Mouse (Mus musculus) layer of hippocampus, adult 2 months (tissue): ENCODE results near the gene Dusp16. TPM values are rescaled to one million over a fixed set of nuclear protein-coding genes. Genes with fewer than 3 reads are reported as not detected.

Experiments
- DNase-seq, 2 experiments: peaks; one replicate each; pipeline ENCODE4 v3.0.0; 2022; ENCODE audit warnings: low spot score in 2 of 2
- H3K27ac ChIP-seq: fragments of 200-600 bp; 2 replicates; pipeline ENCODE4 v1.8.1; 2022
- H3K4me3 ChIP-seq: fragments of 200-600 bp; 2 replicates; pipeline ENCODE4 v1.8.1; 2022; ENCODE audit warnings: mild to moderate bottlenecking
- CTCF ChIP-seq: fragments of 200-600 bp; conservative IDR thresholded peaks from 2 replicates; pipeline ENCODE4 v1.8.1; 2022; ENCODE audit warnings: antibody characterized with exemption, mild to moderate bottlenecking, moderate library complexity
- long read RNA-seq, 2 experiments: library from polyadenylated mRNA; stranded (forward); transcript quantifications; one replicate each; pipeline ENCODE4 v2.0.0; 2021; ENCODE audit warnings: borderline mapping rate in 2 of 2
- total RNA-seq, 2 experiments: library from RNA; stranded (reverse); gene quantifications; 2 replicates each; pipeline ENCODE4 v1.2.3; 2021

The Dusp16 gene
- total RNA-seq, result 1 to 10 TPM; 8.6 to 8.9 TPM
- long read RNA-seq, experiment 1, full-length matches to known transcripts, result 3 of 5 reads
- long read RNA-seq, experiment 1, partial matches to known transcripts, result 0 of 5 reads
- long read RNA-seq, experiment 1, other reads (novel, unspliced or antisense), result 2 of 5 reads
- long read RNA-seq, experiment 2, partial matches to known transcripts, result 3 of 6 reads
- long read RNA-seq, experiment 2, other reads (novel, unspliced or antisense), result 3 of 6 reads

- no peak for TF ChIP-seq CTCF
- peak within 1 kb of the TSS; percentile 82 for H3K4me3 ChIP-seq
- DNase-seq, result peak; percentile 82 to 88
- H3K27ac ChIP-seq, result peak within 1 kb of the TSS; percentile 94
These were observed at the start of gene Dusp16 for GRCm38 (mm10) chr6:134792141-134793045. Gene Dusp16, minus strand, starts transcription at chr6:134792625.

GRCm38 (mm10) chr6:134840346-134840745 is 47.9 kb upstream of the Dusp16 start:
- no peak for TF ChIP-seq CTCF
- DNase-seq, result no peak
- H3K4me3 ChIP-seq, result no peak overlapping the region
- no peak overlapping the region for H3K27ac ChIP-seq

DNA sequence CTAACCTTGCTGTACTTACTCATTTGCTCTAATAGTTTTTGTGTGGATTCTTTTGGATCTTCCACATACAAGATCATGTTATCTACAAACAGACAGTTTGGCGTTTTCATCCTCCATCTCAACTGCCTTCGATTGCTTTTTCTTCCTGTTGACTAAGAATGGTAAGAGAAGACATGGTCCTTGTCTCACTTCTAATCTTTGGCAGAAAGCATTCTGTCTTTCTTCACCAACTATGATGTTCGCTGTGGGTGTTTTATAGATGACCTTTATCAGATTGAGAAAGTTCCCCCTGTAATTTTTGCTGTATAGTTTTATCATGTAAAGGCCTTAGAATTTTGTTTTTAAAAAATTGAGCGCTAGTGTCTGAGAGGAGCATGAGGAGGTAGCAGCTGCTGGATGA is 45.7 kb upstream of the Dusp16 start:
- no peak overlapping the region for H3K4me3 ChIP-seq
- no peak for TF ChIP-seq CTCF
- no peak for DNase-seq
- H3K27ac ChIP-seq, result no peak overlapping the region

- no peak overlapping the region for H3K27ac ChIP-seq
- DNase-seq, result no peak
- TF ChIP-seq CTCF, result no peak
- no peak overlapping the region for H3K4me3 ChIP-seq
These were observed 42.3 kb upstream of the Dusp16 start for GRCm38 (mm10) chr6:134834585-134835251.

- H3K4me3 ChIP-seq, result peak overlapping the region; percentile 99
- no peak for TF ChIP-seq CTCF
- DNase-seq, result no peak
- H3K27ac ChIP-seq, result peak overlapping the region; percentile 97
These were observed 38.4 kb upstream of the Dusp16 start for GRCm38 (mm10) chr6:134830776-134831175.

DNA sequence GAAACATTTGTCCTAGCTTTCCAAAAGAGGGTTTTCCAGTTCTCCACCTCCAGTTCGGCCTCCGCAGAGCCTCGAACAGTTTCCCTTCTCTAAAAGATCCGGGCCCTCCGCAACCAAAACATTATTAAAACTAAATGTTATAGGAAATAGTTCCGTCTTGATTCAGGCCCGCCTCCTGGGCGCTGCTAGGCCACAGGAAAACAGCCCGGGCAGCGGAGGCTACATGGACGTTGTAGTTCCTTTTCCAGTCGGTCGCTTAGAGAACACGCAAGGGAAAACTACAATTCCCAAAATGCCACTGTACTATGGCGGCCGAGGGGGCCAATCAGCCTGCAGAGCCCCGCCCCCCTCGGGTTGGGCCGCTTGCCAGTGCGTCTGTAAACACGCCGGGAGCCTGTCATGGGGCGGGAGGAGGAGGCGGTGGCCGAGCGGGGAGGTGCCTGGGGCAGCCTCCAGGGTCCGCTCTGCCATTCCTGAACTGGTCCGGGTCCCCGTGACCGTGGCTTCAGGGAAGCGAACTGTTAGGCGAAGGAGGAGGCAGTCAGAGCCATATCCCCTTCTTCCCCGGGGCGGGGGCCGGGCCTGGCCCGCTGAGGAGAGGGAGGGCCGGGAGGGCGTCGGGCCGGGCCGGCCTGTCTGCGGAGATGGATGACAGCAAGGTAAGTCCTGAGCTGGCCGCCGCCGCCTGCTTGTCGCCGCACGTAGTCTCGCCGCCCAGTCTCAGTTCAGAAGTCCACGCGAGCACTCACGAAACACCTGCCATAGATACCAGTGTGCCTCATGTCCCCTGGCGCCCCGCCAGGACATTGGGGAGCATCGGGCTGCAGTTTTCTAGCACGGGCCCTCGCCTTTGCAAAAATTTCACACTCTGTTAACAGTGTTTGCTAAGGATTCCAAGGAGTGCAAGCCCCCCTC is 37.6 kb upstream of the Dusp16 start, which contains the start of gene Crebl2:
Gene Crebl2, plus strand, starts transcription at position 369 of the 915 bp plus-strand sequence.
- Histone ChIP-seq H3K27ac (peak within 1 kb of the TSS; percentile 97), H3K4me3 (peak within 1 kb of the TSS; percentile 99)
- TF ChIP-seq CTCF, result peak; percentile 64
- DNase-seq, result peak; percentile 99 to 100

DNA sequence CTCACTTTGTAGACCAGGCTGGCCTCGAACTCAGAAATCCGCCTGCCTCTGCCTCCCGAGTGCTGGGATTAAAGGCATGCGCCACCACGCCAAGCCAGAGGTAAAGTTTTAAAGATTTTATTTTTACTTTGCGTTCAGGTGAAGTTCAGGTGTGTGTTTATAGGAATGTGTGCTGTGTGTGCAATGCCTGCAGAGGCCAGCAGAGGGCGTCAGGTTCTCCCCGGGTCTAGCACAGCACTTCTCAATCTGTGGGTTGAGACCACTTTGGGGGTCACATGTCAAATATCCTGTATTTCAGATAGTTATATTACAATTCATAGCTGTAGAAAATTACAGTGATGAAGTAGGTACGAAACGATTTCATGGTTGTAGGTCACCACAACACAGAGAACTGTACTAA is 30.4 kb upstream of the Dusp16 start:
- no peak overlapping the region for H3K27ac ChIP-seq
- DNase-seq, result no peak
- no peak overlapping the region for H3K4me3 ChIP-seq
- peak; percentile 80 for TF ChIP-seq CTCF

DNA sequence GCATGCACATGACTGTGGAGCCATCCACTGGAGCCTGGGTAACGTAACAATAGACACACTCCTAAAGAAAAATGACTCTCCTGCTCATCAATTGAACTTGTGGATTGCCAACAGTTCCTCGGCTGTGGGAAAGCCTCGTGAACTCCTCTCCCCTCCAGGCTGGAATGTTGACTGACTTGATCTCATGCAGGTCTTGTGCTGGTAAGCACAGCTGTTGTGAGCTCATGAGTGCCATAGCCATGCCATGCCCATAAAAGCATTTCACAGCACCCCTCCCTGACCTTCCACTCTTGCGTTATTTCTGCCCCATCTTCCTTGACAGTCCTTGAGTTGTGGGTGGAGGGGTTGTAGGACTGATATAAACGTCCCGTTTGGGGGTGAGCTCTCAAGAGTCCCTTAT is 28.0 kb upstream of the Dusp16 start:
- no peak overlapping the region for H3K4me3 ChIP-seq
- DNase-seq, result no peak
- TF ChIP-seq CTCF, result no peak
- H3K27ac ChIP-seq, result no peak overlapping the region

DNA sequence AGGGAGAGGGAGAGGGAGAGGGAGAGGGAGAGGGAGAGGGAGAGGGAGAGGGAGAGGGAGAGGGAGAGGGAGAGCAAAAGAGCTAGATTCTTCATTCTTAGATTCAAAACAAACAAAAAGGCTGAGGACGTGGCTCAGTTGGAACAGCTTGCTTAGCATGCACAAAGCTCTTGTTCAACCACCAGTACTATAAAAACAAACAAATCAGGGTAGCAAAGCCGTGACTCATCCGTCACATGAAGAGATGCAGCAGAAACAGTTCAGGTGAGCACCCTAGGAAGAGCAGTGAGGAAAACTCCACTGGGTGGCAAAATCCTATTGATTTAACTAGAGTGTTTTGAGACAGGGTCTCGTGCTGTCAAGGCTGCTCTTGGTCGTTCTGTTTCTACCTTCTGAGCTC is 27.3 kb upstream of the Dusp16 start:
- TF ChIP-seq CTCF, result no peak
- no peak overlapping the region for H3K4me3 ChIP-seq
- H3K27ac ChIP-seq, result no peak overlapping the region
- DNase-seq, result no peak

DNA sequence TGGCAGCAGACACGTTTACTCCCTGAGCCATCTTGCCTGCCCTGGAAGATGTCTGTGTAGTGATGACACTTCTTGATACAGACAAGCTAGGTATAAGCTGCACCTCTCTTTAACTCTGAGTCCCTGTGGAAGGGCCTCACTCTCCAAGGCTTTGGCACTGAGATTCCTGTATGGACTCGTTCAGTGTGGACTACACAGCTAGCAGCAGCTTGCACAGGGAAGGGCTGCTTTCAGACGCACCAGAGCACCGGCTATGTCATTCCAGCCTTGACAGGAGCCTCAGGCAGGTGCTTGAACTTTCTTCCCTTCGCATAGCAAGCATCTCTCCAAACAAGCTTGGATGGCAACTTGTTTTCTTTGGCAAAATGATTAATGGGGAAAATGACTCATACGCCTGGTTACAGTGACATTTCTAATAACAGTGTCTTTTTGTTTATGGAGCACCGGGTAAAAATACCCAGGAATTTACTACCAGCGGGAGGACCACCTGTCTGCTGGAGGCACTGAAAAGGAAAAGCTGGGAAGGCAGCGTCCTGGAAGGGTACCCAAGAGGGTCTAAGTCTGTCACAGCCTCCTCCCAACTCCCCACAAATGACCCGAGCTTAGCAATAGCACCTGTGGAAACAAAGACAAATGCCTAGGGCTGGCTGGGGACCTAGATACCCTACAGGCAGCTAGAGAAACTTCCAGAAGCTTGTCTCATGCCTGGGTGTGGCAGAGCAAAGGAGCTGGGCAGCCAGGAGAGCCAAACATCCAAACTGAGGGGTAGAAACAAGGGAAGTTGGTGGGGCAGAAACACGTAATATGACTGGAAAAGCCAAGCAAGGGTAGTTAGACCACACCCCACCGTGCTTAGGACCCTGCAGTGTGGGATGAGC is 24.9 kb upstream of the Dusp16 start:
- DNase-seq, result no peak
- H3K27ac ChIP-seq, result no peak overlapping the region
- no peak for TF ChIP-seq CTCF
- no peak overlapping the region for H3K4me3 ChIP-seq

GRCm38 (mm10) chr6:134813066-134813465 is 20.6 kb upstream of the Dusp16 start:
- Histone ChIP-seq H3K27ac (no peak overlapping the region), H3K4me3 (no peak overlapping the region)
- no peak for DNase-seq
- TF ChIP-seq CTCF, result no peak
